In genomic region chr11:115808696-115809310, GRCm38 (mm10) we compare ENCODE assay signal across 8 mouse cellular contexts. TPM values are rescaled to one million over a fixed set of nuclear protein-coding genes. Genes with fewer than 3 reads are reported as not detected.
DNase-seq lines count a peak whose midpoint lies in the region; ATAC-seq and TF ChIP-seq lines count a peak whose summit lies in the region.

No protein-coding gene starts in this region.

- no peaks in the 10 kb centered on the region for H3K27me3 ChIP-seq in embryonic facial prominence, embryonic 14.5 days (replicated peaks; ENCODE audit: control insufficient read depth, insufficient read depth, low read length)
- H3K27me3 ChIP-seq in hindbrain, embryonic 14.5 days (ENCODE audit: control insufficient read depth, insufficient read depth, low read length), result no peaks in the 10 kb centered on the region
- no peaks in the 10 kb centered on the region for H3K27me3 ChIP-seq in liver, embryonic 15.5 days
- H3K27me3 ChIP-seq in stomach, postnatal 0 days (ENCODE audit: control insufficient read depth, insufficient read depth, low read length), result no peaks in the 10 kb centered on the region

- no peak for TF ChIP-seq EP300 in stomach, postnatal 0 days (optimal IDR thresholded peaks at IDR 0.05)

- H3K9me3 ChIP-seq in embryonic facial prominence, embryonic 14.5 days (ENCODE audit: control insufficient read depth, low read length), result no peaks in the 10 kb centered on the region
- no peaks in the 10 kb centered on the region for H3K9me3 ChIP-seq in hindbrain, embryonic 14.5 days (ENCODE audit: control insufficient read depth, low read length)
- H3K9me3 ChIP-seq in liver, embryonic 15.5 days (replicated peaks), result no peaks in the 10 kb centered on the region
- no peaks in the 10 kb centered on the region for H3K9me3 ChIP-seq in stomach, postnatal 0 days (ENCODE audit: control insufficient read depth, low read length)

- no peak overlapping the region for H3K9ac ChIP-seq in embryonic facial prominence, embryonic 14.5 days (ENCODE audit: low read depth, low read length)
- H3K9ac ChIP-seq in hindbrain, embryonic 14.5 days, result 0 out of 2 replicates have a peak overlapping the region, but pooled peaks have one; percentile 14
- H3K9ac ChIP-seq in liver, embryonic 15.5 days, result 0 out of 2 replicates have a peak overlapping the region, but pooled peaks have one; percentile 1
- 0 out of 2 replicates have a peak overlapping the region, but pooled peaks have one; percentile 41 for H3K9ac ChIP-seq in stomach, postnatal 0 days (ENCODE audit: low read length)

- TF ChIP-seq CTCF in gastrocnemius, adult 2 months (IDR thresholded peaks at IDR 0.05), result no peak
- no peak for TF ChIP-seq CTCF in stomach, postnatal 0 days (IDR thresholded peaks at IDR 0.05; ENCODE audit: low read depth)

- peak; percentile 22 for ATAC-seq in embryonic facial prominence, embryonic 14.5 days (ENCODE audit: low read depth)
- ATAC-seq in hindbrain, embryonic 14.5 days (ENCODE audit: low FRiP score), result peak; percentile 19; the same call in 1 of the 2 replicates
- ATAC-seq in liver, embryonic 15.5 days (ENCODE audit: insufficient read depth), result no peak
- no peak for ATAC-seq in stomach, postnatal 0 days (ENCODE audit: low FRiP score, low TSS enrichment)
- ATAC-seq in erythroid progenitor cell, adult 5-6 weeks (replicated peaks; ENCODE audit: low FRiP score, poor library complexity, severe bottlenecking), result no peak

- no peak for DNase-seq in gastrocnemius, adult 2 months
- no peak for DNase-seq in gastrocnemius, adult 8-10 months (ENCODE audit: low spot score in 2 of 2)
- DNase-seq in embryonic facial prominence, embryonic 14.5 days (ENCODE audit: low spot score), result peak; percentile 89
- DNase-seq in hindbrain, embryonic 14.5 days (ENCODE audit: low spot score), result no peak
- no peak for DNase-seq in stomach, postnatal 0 days (ENCODE audit: low spot score)
- DNase-seq in gastrocnemius, postnatal 36 days, result no peak

- peaks cover 40% of the 10 kb centered on the region for H3K36me3 ChIP-seq in embryonic facial prominence, embryonic 14.5 days (ENCODE audit: control insufficient read depth, insufficient read depth, low read length)
- H3K36me3 ChIP-seq in hindbrain, embryonic 14.5 days (replicated peaks; ENCODE audit: control insufficient read depth, insufficient read depth), result peaks cover 12% of the 10 kb centered on the region
- peaks cover 51% of the 10 kb centered on the region for H3K36me3 ChIP-seq in liver, embryonic 15.5 days (replicated peaks)
- peaks cover 9% of the 10 kb centered on the region for H3K36me3 ChIP-seq in stomach, postnatal 0 days (ENCODE audit: control insufficient read depth, insufficient read depth, low read length)

- peak overlapping the region; percentile 88 for H3K4me2 ChIP-seq in embryonic facial prominence, embryonic 14.5 days (ENCODE audit: low read depth, low read length)
- peak overlapping the region; percentile 88 for H3K4me2 ChIP-seq in hindbrain, embryonic 14.5 days (replicated peaks)
- peak overlapping the region; percentile 100; the same call in 1 of the 2 replicates for H3K4me2 ChIP-seq in liver, embryonic 15.5 days
- H3K4me2 ChIP-seq in stomach, postnatal 0 days (replicated peaks; ENCODE audit: low read depth), result peak overlapping the region; percentile 99

- peak overlapping the region; percentile 91 for H3K4me3 ChIP-seq in gastrocnemius, adult 2 months
- H3K4me3 ChIP-seq in embryonic facial prominence, embryonic 14.5 days (ENCODE audit: low read depth, low read length), result 0 out of 2 replicates have a peak overlapping the region, but pooled peaks have one; percentile 9
- H3K4me3 ChIP-seq in hindbrain, embryonic 14.5 days (replicated peaks; ENCODE audit: low read length), result no peak overlapping the region
- no peak overlapping the region for H3K4me3 ChIP-seq in liver, embryonic 15.5 days (replicated peaks)
- H3K4me3 ChIP-seq in stomach, postnatal 0 days (ENCODE audit: low read depth, low read length), result no peak overlapping the region

- peaks cover 49% of the 10 kb centered on the region for H3K4me1 ChIP-seq in embryonic facial prominence, embryonic 14.5 days (ENCODE audit: control insufficient read depth, insufficient read depth, low read length)
- H3K4me1 ChIP-seq in hindbrain, embryonic 14.5 days (replicated peaks; ENCODE audit: control insufficient read depth, insufficient read depth, low read length), result peaks cover 40% of the 10 kb centered on the region
- peaks cover 95% of the 10 kb centered on the region for H3K4me1 ChIP-seq in liver, embryonic 15.5 days (replicated peaks)
- peaks cover 21% of the 10 kb centered on the region for H3K4me1 ChIP-seq in stomach, postnatal 0 days (replicated peaks; ENCODE audit: control insufficient read depth, insufficient read depth)

- H3K27ac ChIP-seq in gastrocnemius, adult 2 months, result peak overlapping the region; percentile 92
- H3K27ac ChIP-seq in embryonic facial prominence, embryonic 14.5 days (replicated peaks; ENCODE audit: low read depth, low read length), result peak overlapping the region; percentile 63
- peak overlapping the region; percentile 74 for H3K27ac ChIP-seq in hindbrain, embryonic 14.5 days
- peak overlapping the region; percentile 5; the same call in 1 of the 2 replicates for H3K27ac ChIP-seq in liver, embryonic 15.5 days (replicated peaks)
- peak overlapping the region; percentile 61 for H3K27ac ChIP-seq in stomach, postnatal 0 days (replicated peaks)

- 16% methylated on average over 10 of the region's 10 CpGs for WGBS in embryonic facial prominence, embryonic 14.5 days
- WGBS in hindbrain, embryonic 14.5 days, result 35% methylated on average over 10 of the region's 10 CpGs
- WGBS in liver, embryonic 15.5 days (ENCODE audit: insufficient replicate concordance), result 27% methylated on average over 10 of the region's 10 CpGs
- WGBS in stomach, postnatal 0 days, result 18% methylated on average over 10 of the region's 10 CpGs

- intact Hi-C loops in gastrocnemius, adult 2 months (cut with DNase I), result no loop called here
- intact Hi-C loops in gastrocnemius, postnatal 36 days (cut with DNase I), result no loop called here

RNA-seq across cellular contexts. Expression of gene Caskin2, which starts 4.6 kb away (rescaled TPM):
- total RNA-seq in gastrocnemius, adult 2 months (2021), result 10 to 100 TPM; 14.5 to 19.2 TPM
- total RNA-seq in gastrocnemius, adult 8-10 months (2022), result 10 to 100 TPM; 11.6 to 14.6 (median 12.3) TPM
- 16.2 and 16.8 TPM in 2 replicates for polyA plus RNA-seq in embryonic facial prominence, embryonic 14.5 days (2014; fragmentation: Nextera tagmentation; extraction: Ambion mirVana)
- polyA plus RNA-seq in hindbrain, embryonic 14.5 days (2014; fragmentation: Nextera tagmentation; extraction: Ambion mirVana), result 10.7 and 11.0 TPM in 2 replicates
- 5.7 and 6.7 TPM in 2 replicates for polyA plus RNA-seq in liver, embryonic 15.5 days (2015; fragmentation: Nextera tagmentation; extraction: Ambion mirVana)
- 6.6 and 8.6 TPM in 2 replicates for polyA plus RNA-seq in stomach, postnatal 0 days (2015; fragmentation: Nextera tagmentation; extraction: Ambion mirVana)
- 6.7 and 13.0 TPM in 2 replicates for total RNA-seq in erythroid progenitor cell, adult 5-6 weeks (2015; ENCODE audit: low replicate concordance)
- 5.6 and 6.0 TPM in 2 replicates for total RNA-seq in erythroid progenitor cell, adult 5-6 weeks (2017; ENCODE audit: low replicate concordance)
- total RNA-seq in gastrocnemius, postnatal 36 days (2021), result 10 to 100 TPM; 12.6 to 13.3 TPM

RNA-seq across cellular contexts. Expression of gene Tsen54, which starts 5.7 kb away (rescaled TPM):
- total RNA-seq in gastrocnemius, adult 2 months (2021), result 1 to 10 TPM; 6.2 to 6.9 TPM
- total RNA-seq in gastrocnemius, adult 8-10 months (2022), result 1 to 10 TPM; 4.8 to 7.2 (median 5.7) TPM
- polyA plus RNA-seq in embryonic facial prominence, embryonic 14.5 days (2014; fragmentation: Nextera tagmentation; extraction: Ambion mirVana), result 21.2 and 26.8 TPM in 2 replicates
- 17.8 and 19.9 TPM in 2 replicates for polyA plus RNA-seq in hindbrain, embryonic 14.5 days (2014; fragmentation: Nextera tagmentation; extraction: Ambion mirVana)
- polyA plus RNA-seq in liver, embryonic 15.5 days (2015; fragmentation: Nextera tagmentation; extraction: Ambion mirVana), result 13.7 and 18.7 TPM in 2 replicates
- 18.8 and 20.1 TPM in 2 replicates for polyA plus RNA-seq in stomach, postnatal 0 days (2015; fragmentation: Nextera tagmentation; extraction: Ambion mirVana)
- 4.0 and 12.6 TPM in 2 replicates for total RNA-seq in erythroid progenitor cell, adult 5-6 weeks (2015; ENCODE audit: low replicate concordance)
- total RNA-seq in erythroid progenitor cell, adult 5-6 weeks (2017; ENCODE audit: low replicate concordance), result 3.6 and 4.3 TPM in 2 replicates
- 1 to 10 TPM; 4.6 to 6.0 TPM for total RNA-seq in gastrocnemius, postnatal 36 days (2021)

RNA-seq across cellular contexts. Expression of gene Llgl2, which starts 15.0 kb away (rescaled TPM):
- 1 to 10 TPM; 8.3 to 9.8 TPM for total RNA-seq in gastrocnemius, adult 2 months (2021)
- total RNA-seq in gastrocnemius, adult 8-10 months (2022), result 10 to 100 TPM in 2 of 4 experiments, 1 to 10 TPM in 2; 6.6 to 20.8 (median 9.5) TPM
- 11.9 and 12.1 TPM in 2 replicates for polyA plus RNA-seq in embryonic facial prominence, embryonic 14.5 days (2014; fragmentation: Nextera tagmentation; extraction: Ambion mirVana)
- 1.3 and 2.4 TPM in 2 replicates for polyA plus RNA-seq in hindbrain, embryonic 14.5 days (2014; fragmentation: Nextera tagmentation; extraction: Ambion mirVana)
- 11.9 and 16.2 TPM in 2 replicates for polyA plus RNA-seq in liver, embryonic 15.5 days (2015; fragmentation: Nextera tagmentation; extraction: Ambion mirVana)
- polyA plus RNA-seq in stomach, postnatal 0 days (2015; fragmentation: Nextera tagmentation; extraction: Ambion mirVana), result 58.4 and 63.5 TPM in 2 replicates
- 1.7 TPM in 1 of 2 replicates, not detected in the other for total RNA-seq in erythroid progenitor cell, adult 5-6 weeks (2015; ENCODE audit: low replicate concordance)
- 0.26 and 1.8 TPM in 2 replicates for total RNA-seq in erythroid progenitor cell, adult 5-6 weeks (2017; ENCODE audit: low replicate concordance)
- total RNA-seq in gastrocnemius, postnatal 36 days (2021), result 1 to 10 TPM; 6.5 to 9.9 TPM

RNA-seq across cellular contexts. Expression of gene Tmem94, which starts 43.6 kb away (rescaled TPM):
- 10 to 100 TPM; 90.6 to 99.5 TPM for total RNA-seq in gastrocnemius, adult 2 months (2021)
- 100 to 1,000 TPM in 3 of 4 experiments, 10 to 100 TPM in 1; 90.5 to 118 (median 104) TPM for total RNA-seq in gastrocnemius, adult 8-10 months (2022)
- 15.4 and 18.2 TPM in 2 replicates for polyA plus RNA-seq in embryonic facial prominence, embryonic 14.5 days (2014; fragmentation: Nextera tagmentation; extraction: Ambion mirVana)
- polyA plus RNA-seq in hindbrain, embryonic 14.5 days (2014; fragmentation: Nextera tagmentation; extraction: Ambion mirVana), result 17.3 and 20.8 TPM in 2 replicates
- polyA plus RNA-seq in liver, embryonic 15.5 days (2015; fragmentation: Nextera tagmentation; extraction: Ambion mirVana), result 9.9 and 10.1 TPM in 2 replicates
- polyA plus RNA-seq in stomach, postnatal 0 days (2015; fragmentation: Nextera tagmentation; extraction: Ambion mirVana), result 8.2 and 10.0 TPM in 2 replicates
- 32.1 and 36.9 TPM in 2 replicates for total RNA-seq in erythroid progenitor cell, adult 5-6 weeks (2015; ENCODE audit: low replicate concordance)
- 35.2 and 35.3 TPM in 2 replicates for total RNA-seq in erythroid progenitor cell, adult 5-6 weeks (2017; ENCODE audit: low replicate concordance)
- total RNA-seq in gastrocnemius, postnatal 36 days (2021), result 10 to 100 TPM; 73.1 to 79.5 TPM

RNA-seq across cellular contexts. Expression of gene Myo15b, which starts 49.4 kb away (rescaled TPM):
- total RNA-seq in gastrocnemius, adult 2 months (2021), result not detected
- not detected for total RNA-seq in gastrocnemius, adult 8-10 months (2022)
- 0.08 and 0.54 TPM in 2 replicates for polyA plus RNA-seq in embryonic facial prominence, embryonic 14.5 days (2014; fragmentation: Nextera tagmentation; extraction: Ambion mirVana)
- 0.13 TPM in 1 of 2 replicates, not detected in the other for polyA plus RNA-seq in hindbrain, embryonic 14.5 days (2014; fragmentation: Nextera tagmentation; extraction: Ambion mirVana)
- polyA plus RNA-seq in liver, embryonic 15.5 days (2015; fragmentation: Nextera tagmentation; extraction: Ambion mirVana), result 0.45 and 0.46 TPM in 2 replicates
- polyA plus RNA-seq in stomach, postnatal 0 days (2015; fragmentation: Nextera tagmentation; extraction: Ambion mirVana), result 16.0 and 18.2 TPM in 2 replicates
- total RNA-seq in erythroid progenitor cell, adult 5-6 weeks (2015; ENCODE audit: low replicate concordance), result not detected in 2 replicates
- not detected in 2 replicates for total RNA-seq in erythroid progenitor cell, adult 5-6 weeks (2017; ENCODE audit: low replicate concordance)
- not detected for total RNA-seq in gastrocnemius, postnatal 36 days (2021)

Comparison
In these comparisons a context has a peak if more than half of its experiments do, and no peak if none do; other contexts are left out.
1. H3K27ac ChIP-seq: peak in every context shown above with its lines; median percentile 92 in gastrocnemius, adult 2 months; 74 in hindbrain, embryonic 14.5 days; 63 in embryonic facial prominence, embryonic 14.5 days; 61 in stomach, postnatal 0 days; 5 in liver, embryonic 15.5 days.
2. H3K4me3 ChIP-seq: peak in gastrocnemius, adult 2 months (single experiment) and embryonic facial prominence, embryonic 14.5 days (single experiment); none in hindbrain, embryonic 14.5 days (single experiment), liver, embryonic 15.5 days (single experiment) and stomach, postnatal 0 days (single experiment).
3. ATAC-seq: peak in embryonic facial prominence, embryonic 14.5 days (single experiment) and hindbrain, embryonic 14.5 days (single experiment); none in liver, embryonic 15.5 days (single experiment), stomach, postnatal 0 days (single experiment) and erythroid progenitor cell, adult 5-6 weeks (single experiment).
4. Peak in every context shown above with its lines, with median percentiles within 50 percentile points of each other: H3K4me2 ChIP-seq.